9 mouse cellular contexts compared by ENCODE assay signal in genomic region chr12:53247491-53248035, GRCm38 (mm10). TPM values are rescaled to one million over a fixed set of nuclear protein-coding genes. Genes with fewer than 3 reads are reported as not detected.
DNase-seq lines count a peak whose midpoint lies in the region; ATAC-seq lines count a peak whose summit lies in the region.
"Had no signal": no experiment of that assay in that cellular context is flagged by ENCODE, and none has a peak within 500 bp of the region (broad histone marks: within the 10 kb centered on the region; RNA-seq: fewer than 3 reads in every experiment).

No protein-coding gene starts in this region.

- H3K9ac ChIP-seq in heart, embryonic 12.5 days = no peak overlapping the region; the same call in 1 of the 2 replicates
- peak overlapping the region; percentile 96 for H3K9ac ChIP-seq in midbrain, embryonic 12.5 days (replicated peaks)
- H3K9ac ChIP-seq: liver, embryonic 14.5 days had no signal

- DNase-seq in heart, adult 9 months (ENCODE audit: low spot score in 2 of 2) = no peak
- peak; percentile 59 for DNase-seq in embryo, embryonic 10 days (ENCODE audit: low spot score)
- peak; percentile 3 to 23 for DNase-seq in heart, postnatal 10 days
- no peak for DNase-seq in testis, postnatal 14 days (ENCODE audit: low spot score)
- no peak for DNase-seq in thymus, postnatal 4 days
- DNase-seq in layer of hippocampus, adult 18-20 months (ENCODE audit: low spot score in 2 of 2) = no peak

- H3K27me3 ChIP-seq in heart, embryonic 12.5 days (replicated peaks) = peaks cover 64% of the 10 kb centered on the region
- H3K27me3 ChIP-seq in midbrain, embryonic 12.5 days = no peaks in the 10 kb centered on the region; the same call in 1 of the 2 replicates

- peak overlapping the region; percentile 59 for H3K4me3 ChIP-seq in heart, embryonic 12.5 days
- peak overlapping the region; percentile 92 for H3K4me3 ChIP-seq in midbrain, embryonic 12.5 days

- peak overlapping the region; percentile 89 for H3K4me2 ChIP-seq in heart, embryonic 12.5 days
- peak overlapping the region; percentile 81 for H3K4me2 ChIP-seq in midbrain, embryonic 12.5 days (replicated peaks)

- H3K27ac ChIP-seq in heart, embryonic 12.5 days (ENCODE audit: poor library complexity, severe bottlenecking) = no peak overlapping the region
- H3K27ac ChIP-seq in midbrain, embryonic 12.5 days (replicated peaks) = peak overlapping the region; percentile 97
- H3K27ac ChIP-seq: liver, embryonic 14.5 days had no signal

- no peak for ATAC-seq in heart, embryonic 12.5 days (ENCODE audit: insufficient number of reproducible peaks, low FRiP score)
- peak; percentile 0; the same call in 1 of the 2 replicates for ATAC-seq in midbrain, embryonic 12.5 days (ENCODE audit: low FRiP score, low read depth)

- under 1% methylated on average over 25 of the region's 25 CpGs for WGBS in heart, embryonic 12.5 days
- WGBS in midbrain, embryonic 12.5 days = under 1% methylated on average over 25 of the region's 25 CpGs

- no peaks in the 10 kb centered on the region for H3K9me3 ChIP-seq in heart, embryonic 12.5 days (replicated peaks)
- no peaks in the 10 kb centered on the region for H3K9me3 ChIP-seq in midbrain, embryonic 12.5 days

- no peaks in the 10 kb centered on the region for H3K36me3 ChIP-seq in heart, embryonic 12.5 days
- no peaks in the 10 kb centered on the region for H3K36me3 ChIP-seq in midbrain, embryonic 12.5 days

- intact Hi-C loops in heart, postnatal 10 days (cut with DNase I) = loop anchor here (5.0 kb wide), 1 partner anchor 205 kb away; no protein-coding TSS in a partner anchor

- H3K4me1 ChIP-seq in heart, embryonic 12.5 days (replicated peaks) = peaks cover 32% of the 10 kb centered on the region
- peaks cover 37% of the 10 kb centered on the region for H3K4me1 ChIP-seq in midbrain, embryonic 12.5 days

RNA-seq across cellular contexts. Expression of gene Npas3, which starts 0.9 kb away (rescaled TPM):
- 1.8 and 1.9 TPM in 2 replicates for polyA plus RNA-seq in heart, embryonic 12.5 days (2016; fragmentation: Nextera tagmentation; extraction: Ambion mirVana)
- total RNA-seq in heart, postnatal 10 days (2021) = 1 to 10 TPM; 1.9 to 2.0 TPM
- polyA plus RNA-seq in midbrain, embryonic 12.5 days (2016; fragmentation: Nextera tagmentation; extraction: Ambion mirVana) = 30.0 TPM in 2 replicates
- 10 to 100 TPM; 23.5 to 24.8 TPM for total RNA-seq in layer of hippocampus, adult 18-20 months (2021)

Comparison
In these comparisons a context has a peak if more than half of its experiments do, and no peak if none do; other contexts are left out.
1. DNase-seq: peak in embryo, embryonic 10 days (single experiment) and heart, postnatal 10 days (2 of 2); none in heart, adult 9 months (0 of 2), testis, postnatal 14 days (single experiment), thymus, postnatal 4 days (single experiment) and layer of hippocampus, adult 18-20 months (0 of 2).
2. RNA of gene Npas3, which starts 0.9 kb away (total RNA-seq): 23.5 to 24.8 TPM in layer of hippocampus, adult 18-20 months; 1.9 to 2.0 TPM in heart, postnatal 10 days; every median in the first group is over 4 times any median in the second.